Mouse (Mus musculus) frontal cortex, postnatal 25 days (tissue): ENCODE measurements around the gene Frat2.
"Not testable (repeated sequence)": the region's sequence is repeated elsewhere in the genome, so short reads cannot be mapped to it uniquely, and the experiment has no call there.

Experiments used
- DNase-seq, 2 experiments: peaks; one replicate each; pipeline ENCODE4 v3.0.0; 2022; ENCODE audit warnings: low spot score in 2 of 2

Frat2 gene

GRCm38 (mm10) chr19:41847992-41848851 lies at the start of gene Frat2:
Frat2 (minus strand) TSS chr19:41848132.
- peak; percentile 74 for DNase-seq

- DNase-seq: no peak
Measured at GRCm38 (mm10) chr19:41896319-41896711, 48.4 kb upstream of the Frat2 start.

GRCm38 (mm10) chr19:41895460-41896318 lies 47.8 kb upstream of the Frat2 start, which contains the start of gene Rrp12:
Rrp12 (minus strand) TSS chr19:41896173.
- peak; percentile 50 to 63 for DNase-seq

DNA sequence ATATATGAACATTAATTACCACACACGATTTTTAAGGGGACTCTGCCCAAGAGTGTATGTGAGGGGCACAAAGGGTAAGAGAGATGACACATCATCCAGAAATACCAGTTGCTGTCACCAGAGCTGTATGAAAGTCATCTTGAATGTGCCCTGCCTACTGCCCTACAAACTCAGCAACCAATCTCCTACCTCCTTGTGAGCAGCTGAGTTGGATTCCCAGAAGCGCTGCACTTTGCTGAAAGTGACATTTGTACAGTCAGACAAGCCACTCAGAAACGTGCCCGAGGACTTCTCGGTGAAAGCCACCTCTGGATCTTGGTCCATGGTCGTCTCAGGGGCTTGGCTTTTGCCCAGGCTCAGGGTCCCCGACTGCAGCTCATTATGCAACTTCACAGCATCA lies 47.0 kb upstream of the Frat2 start:
- DNase-seq: no peak

- no peak for DNase-seq
Measured at GRCm38 (mm10) chr19:41888191-41888590, 40.3 kb upstream of the Frat2 start.

DNA sequence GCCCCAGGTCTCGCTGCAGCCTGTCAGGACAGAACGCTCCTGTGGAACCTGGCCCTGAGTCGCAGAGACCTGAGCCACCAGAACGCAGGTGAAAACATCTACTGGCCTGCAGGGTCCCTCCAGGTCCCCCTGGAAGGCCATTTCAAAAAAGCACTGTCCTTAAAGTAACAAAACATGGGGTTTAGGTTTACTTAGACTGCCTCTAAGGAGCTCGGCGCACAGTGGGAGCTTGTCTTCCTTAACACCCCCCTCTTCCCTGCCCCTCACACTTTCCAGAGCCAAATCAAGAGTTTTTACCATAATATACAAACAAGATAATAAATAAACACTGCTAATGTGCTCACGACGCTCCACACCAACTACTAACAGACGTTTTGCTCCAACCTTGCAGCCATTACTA lies 36.0 kb upstream of the Frat2 start:
- DNase-seq: no peak

DNA sequence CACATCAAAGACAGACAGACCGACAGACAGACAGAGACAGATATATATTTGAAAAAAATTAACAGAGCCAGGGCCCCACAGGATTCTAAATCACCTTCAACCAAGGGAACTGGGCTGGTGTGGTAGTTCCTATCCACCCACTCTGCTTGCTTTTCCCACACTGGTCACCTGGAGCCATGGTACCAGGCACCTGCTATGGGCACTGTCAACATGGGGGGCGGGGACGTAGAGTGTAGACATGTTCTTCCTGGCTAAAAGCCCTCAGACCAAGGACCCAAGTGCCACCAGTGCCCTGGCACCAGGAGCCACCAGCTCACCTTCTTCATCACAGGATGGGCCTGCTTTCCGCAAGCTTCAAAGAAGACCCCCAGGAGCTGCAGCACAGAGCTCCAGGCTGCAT lies 33.9 kb upstream of the Frat2 start:
- DNase-seq: no peak

DNA sequence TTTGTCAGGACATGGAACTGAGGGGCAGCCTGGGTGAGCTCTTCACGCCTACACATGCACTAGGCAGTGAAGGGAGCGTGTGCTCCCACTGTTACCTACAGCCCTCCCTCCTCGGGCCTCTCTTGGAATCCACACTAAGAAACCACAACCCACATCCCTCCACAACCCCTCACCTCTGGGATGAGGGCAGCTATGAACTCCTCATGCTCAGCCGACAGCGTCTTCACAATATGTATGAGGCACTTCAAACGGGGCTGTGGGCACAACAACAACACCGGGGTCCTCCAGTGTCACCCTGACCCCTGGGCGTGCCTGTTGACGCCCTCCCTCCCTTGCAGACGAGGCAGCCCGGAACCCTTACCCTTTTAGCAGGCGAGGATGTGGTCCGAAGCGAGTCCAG lies 26.4 kb upstream of the Frat2 start:
- DNase-seq: no peak

- no peak for DNase-seq
Measured at GRCm38 (mm10) chr19:41872285-41872684, 24.4 kb upstream of the Frat2 start.

DNA sequence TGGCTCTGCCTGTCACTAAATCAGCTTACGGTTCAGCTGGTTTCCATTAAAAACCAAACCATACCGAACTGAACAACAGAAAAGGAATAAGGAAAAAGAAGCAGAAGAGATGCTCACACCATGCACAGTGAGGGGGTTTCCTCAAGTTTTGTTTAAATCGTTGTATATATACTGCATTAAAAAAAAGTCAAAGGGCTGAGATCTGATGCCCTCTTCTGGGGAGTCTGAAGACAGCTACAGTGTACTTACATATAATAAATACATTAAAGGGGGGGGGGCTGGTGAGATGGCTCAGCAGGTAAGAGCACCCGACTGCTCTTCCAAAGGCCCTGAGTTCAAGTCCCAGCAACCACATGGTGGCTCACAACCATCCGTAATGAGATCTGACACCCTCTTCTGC lies 22.0 kb upstream of the Frat2 start:
- not testable (repeated sequence) for DNase-seq

- DNase-seq: no peak
Measured at GRCm38 (mm10) chr19:41869296-41869695, 21.4 kb upstream of the Frat2 start.

DNA sequence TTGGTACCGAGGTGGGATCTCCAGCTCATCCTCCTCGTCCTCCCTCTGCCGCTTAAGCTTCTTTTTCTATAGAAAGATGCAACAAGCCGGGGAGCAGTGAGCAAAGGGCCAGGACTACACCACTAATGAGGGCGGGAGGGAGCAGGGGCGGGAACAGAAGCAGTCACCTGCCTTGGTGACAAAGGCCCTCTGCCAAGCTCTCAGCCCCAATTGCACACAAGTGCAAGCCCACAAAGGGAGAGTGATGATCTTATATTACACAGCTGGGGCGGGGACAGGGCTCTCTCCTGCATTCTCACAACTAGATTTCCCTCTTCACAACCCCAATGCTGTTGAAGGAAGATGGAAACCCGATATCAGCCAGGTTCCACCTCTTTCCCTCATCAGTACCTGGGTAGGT lies 18.8 kb upstream of the Frat2 start:
- no peak for DNase-seq

GRCm38 (mm10) chr19:41857816-41858310 lies 9.9 kb upstream of the Frat2 start:
- DNase-seq: no peak

- DNase-seq: no peak
Measured at GRCm38 (mm10) chr19:41857086-41857762, 9.3 kb upstream of the Frat2 start.

DNA sequence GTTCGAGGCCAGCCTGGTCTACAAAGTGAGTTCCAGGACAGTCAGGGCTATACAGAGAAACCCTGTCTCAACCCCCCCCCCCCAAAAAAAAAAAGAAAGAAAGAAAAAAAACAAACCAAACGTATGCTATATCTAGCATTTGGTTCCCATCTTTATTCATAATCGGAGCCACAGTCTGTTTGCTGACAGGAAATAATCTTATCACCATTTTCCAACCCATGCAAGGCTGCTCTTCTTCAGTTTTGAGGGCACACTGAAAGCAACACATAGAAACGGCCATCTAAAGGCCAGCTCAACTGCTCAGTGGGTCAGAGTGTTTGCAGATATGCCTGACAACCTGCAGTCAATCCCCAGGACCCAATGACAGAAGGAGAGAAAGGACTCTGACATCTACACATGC lies 4.5 kb upstream of the Frat2 start:
- no peak for DNase-seq

DNA sequence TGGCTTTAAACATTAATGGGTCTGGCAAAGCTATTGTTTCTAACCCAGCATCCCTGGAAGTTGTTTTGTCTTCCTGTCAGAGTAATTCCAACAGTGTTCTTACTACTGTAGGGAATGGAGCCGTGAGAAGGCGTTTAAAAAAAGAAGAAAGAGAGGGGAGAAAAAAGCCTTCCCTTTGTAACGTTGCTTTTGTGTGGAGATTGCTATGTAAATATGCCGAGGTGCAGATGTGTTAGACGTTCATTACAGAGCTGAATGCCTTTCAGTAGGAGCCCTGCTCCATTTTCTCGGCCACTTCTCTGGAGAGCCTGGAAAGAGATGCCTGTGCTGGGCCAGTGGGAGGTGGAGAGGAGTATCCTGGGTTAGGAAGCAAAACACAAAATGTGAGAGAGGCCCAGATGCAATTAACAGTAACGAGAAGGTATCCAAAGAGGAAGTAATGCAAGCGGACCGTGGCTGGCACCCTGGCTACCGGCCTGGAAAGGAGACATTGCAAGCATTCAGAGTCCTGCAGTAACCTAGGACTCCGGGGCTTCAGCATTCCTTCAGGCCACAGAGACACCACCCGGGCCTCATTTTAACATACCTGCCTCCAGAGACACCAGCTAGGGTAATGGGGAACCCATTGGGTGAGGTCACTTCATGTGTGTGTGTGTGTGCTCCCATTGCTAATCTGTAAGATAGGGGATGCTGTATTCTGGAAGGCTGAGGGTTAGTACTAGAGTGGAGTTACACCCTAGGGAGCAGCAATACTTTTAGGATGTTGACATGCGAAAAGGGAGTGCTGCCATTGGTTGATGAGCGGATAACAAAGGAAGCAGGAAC lies 3.0 kb upstream of the Frat2 start:
- no peak for DNase-seq

DNA sequence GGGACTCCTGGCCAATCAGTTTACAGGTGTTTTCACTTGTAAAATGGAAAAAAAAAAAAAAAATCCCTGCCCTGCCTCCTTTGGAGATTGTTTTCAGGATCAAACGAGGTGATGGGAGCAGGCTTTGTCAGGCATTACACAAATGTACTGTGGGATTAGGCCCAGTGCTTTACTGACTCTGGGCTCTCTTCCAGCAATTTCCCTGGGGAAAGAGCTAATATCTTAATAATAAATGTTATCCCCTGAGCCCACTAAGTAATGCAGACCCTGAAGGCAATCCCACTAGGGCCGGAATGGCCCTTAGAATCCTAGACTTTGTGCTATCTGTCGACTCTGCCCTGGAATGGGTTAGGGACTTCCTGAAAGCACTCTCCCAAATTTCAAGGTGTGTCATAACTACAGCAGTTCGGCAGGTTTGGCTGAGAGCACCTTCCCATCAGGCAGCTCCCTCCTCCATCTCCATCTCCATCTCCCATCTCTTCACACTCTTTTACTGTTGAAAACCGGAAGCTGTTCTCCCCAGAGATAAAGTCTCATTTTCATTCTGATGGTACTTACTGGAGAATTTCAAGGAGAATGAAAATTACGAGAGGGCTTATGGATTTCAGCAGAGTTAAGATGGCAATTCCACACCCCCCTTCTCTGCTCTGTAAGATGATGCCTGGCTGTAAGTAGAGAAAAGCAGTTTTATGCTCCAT lies 2.2 kb upstream of the Frat2 start:
- no peak for DNase-seq

GRCm38 (mm10) chr19:41847614-41847991 lies 329 bp downstream of the Frat2 start:
- DNase-seq: not testable (repeated sequence)

DNA sequence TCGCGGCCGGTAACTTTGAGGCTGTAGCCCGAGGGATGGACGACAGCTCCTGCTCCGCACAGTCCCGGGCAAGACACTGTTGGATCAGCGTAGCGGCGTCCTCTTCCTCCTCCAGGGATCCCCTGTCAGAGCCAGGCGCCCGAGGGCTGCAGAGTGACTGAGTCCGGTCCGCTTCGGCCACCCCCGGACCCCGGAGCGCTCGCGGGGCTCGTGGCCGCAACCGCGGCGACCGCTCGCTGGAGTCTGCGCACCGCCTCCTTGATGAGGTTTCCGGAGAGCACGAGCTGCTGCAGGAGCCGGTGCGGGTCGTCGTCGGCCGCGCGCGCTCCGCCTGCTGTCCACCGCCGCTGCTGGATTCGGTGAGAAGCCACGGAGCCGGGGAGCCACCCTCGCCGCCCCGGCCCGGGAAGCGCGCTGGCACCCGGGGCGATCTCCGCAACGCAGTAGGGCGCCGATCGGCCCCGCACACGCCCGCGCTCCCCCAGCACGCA lies 796 bp downstream of the Frat2 start:
- DNase-seq: peak in 1 of 2 experiments; percentile 16

- DNase-seq: peak in 1 of 2 experiments; percentile 14
Measured at GRCm38 (mm10) chr19:41846366-41847090, 1.4 kb downstream of the Frat2 start.
